Mouse (Mus musculus) Patski (cell line): ENCODE measurements around the gene Shf. TPM values are rescaled to one million over a fixed set of nuclear protein-coding genes. Genes with fewer than 3 reads are reported as not detected.
"Not testable (repeated sequence)": the region's sequence is repeated elsewhere in the genome, so short reads cannot be mapped to it uniquely, and the experiment has no call there.

Experiments used
- ATAC-seq: fragments of 100-300 bp; one replicate; pipeline ENCODE4 v1.8.0; 2021
- CTCF ChIA-PET: fragments of 350-600 bp; sonication (Branson Sonifier 250); formaldehyde crosslinking; loops from one replicate; lab custom pipeline; 2022; ENCODE audit warnings: inconsistent platforms; lab: Charles Lee
- POLR2A ChIA-PET: fragments of 350-600 bp; sonication (Branson Sonifier 250); formaldehyde crosslinking; loops from one replicate; lab custom pipeline; 2022; ENCODE audit warnings: antibody characterized with exemption, inconsistent platforms; lab: Charles Lee
- DNase-seq: peaks from one replicate; pipeline ENCODE4 v3.0.0-alpha.2; 2011; ENCODE audit warnings: low read depth, low spot score
- H3K27me3 ChIP-seq: fragments of 371-371 bp; one replicate; pipeline ENCODE4 v1.5.1; 2021
- CTCF ChIP-seq: fragments of 100-300 bp; IDR thresholded peaks from one replicate; pipeline ENCODE4 v1.5.1; 2021
- in situ Hi-C: fragments of 300-500 bp; cut with MboI; formaldehyde crosslinking; loops from 3 replicates; pipeline ENCODE4 v1.11.1; 2018; ENCODE audit warnings: low pct_unique_long_range_greater_than_20kb, mixed read lengths
- polyA plus RNA-seq: library from polyadenylated mRNA; unstranded; gene quantifications from one replicate; pipeline ENCODE4 v1.2.3, GENCODE M21; 2021

The Shf gene
- polyA plus RNA-seq = 8.3 TPM

GRCm38 (mm10) chr2:122368995-122369739 lies at the start of gene Shf:
Gene Shf, minus strand, starts transcription at chr2:122369162.
- ChIA-PET POLR2A (no interaction called here), CTCF (interaction anchor here (1.0 to 1.5 kb wide), 4 partner anchors 9 to 60 kb away, joined by 3 to 8 read pairs (median 5); no protein-coding TSS in a partner anchor)
- H3K27me3 ChIP-seq = no peaks in the 10 kb centered on the region
- no peak for TF ChIP-seq CTCF
- in situ Hi-C loops = no loop called here
- DNase-seq (peak; percentile 33), ATAC-seq (peak; percentile 92)

- no peaks in the 10 kb centered on the region for H3K27me3 ChIP-seq
- POLR2A ChIA-PET = no interaction called here
- TF ChIP-seq CTCF = no peak
- CTCF ChIA-PET = no interaction called here
- no peak for DNase-seq
- ATAC-seq = no peak
- in situ Hi-C loops = no loop called here
These were observed 40.0 kb upstream of the Shf start for GRCm38 (mm10) chr2:122408928-122409327.

GRCm38 (mm10) chr2:122407607-122408006 lies 38.6 kb upstream of the Shf start:
- no peak for TF ChIP-seq CTCF
- DNase-seq = no peak
- in situ Hi-C loops = no loop called here
- POLR2A ChIA-PET = no interaction called here
- CTCF ChIA-PET = no interaction called here
- ATAC-seq = no peak
- H3K27me3 ChIP-seq = no peaks in the 10 kb centered on the region

GRCm38 (mm10) chr2:122396150-122396549 lies 27.2 kb upstream of the Shf start:
- ChIA-PET CTCF (no interaction called here), POLR2A (no interaction called here)
- no peak for TF ChIP-seq CTCF
- in situ Hi-C loops = no loop called here
- ATAC-seq (peak; percentile 57), DNase-seq (no peak)
- no peaks in the 10 kb centered on the region for H3K27me3 ChIP-seq

GRCm38 (mm10) chr2:122387135-122387534 lies 18.2 kb upstream of the Shf start:
- H3K27me3 ChIP-seq, ATAC-seq, DNase-seq, CTCF ChIA-PET, POLR2A ChIA-PET: not testable (repeated sequence)
- in situ Hi-C loops = loop anchor here (10.0 kb wide), 1 partner anchor 238 kb away; no protein-coding TSS in a partner anchor

GRCm38 (mm10) chr2:122385095-122385494 lies 16.1 kb upstream of the Shf start:
- DNase-seq (no peak), ATAC-seq (no peak)
- CTCF ChIA-PET = no interaction called here
- POLR2A ChIA-PET = no interaction called here
- peak; percentile 33 for TF ChIP-seq CTCF
- no peaks in the 10 kb centered on the region for H3K27me3 ChIP-seq
- in situ Hi-C loops = loop anchor here (10.0 kb wide), 1 partner anchor 240 kb away; no protein-coding TSS in a partner anchor

- ChIA-PET POLR2A (no interaction called here), CTCF (interaction anchor here (0.7 to 2.3 kb wide), 3 partner anchors 8 to 249 kb away, joined by 3 to 6 read pairs (median 3); no protein-coding TSS in a partner anchor)
- in situ Hi-C loops = loop anchor here (5.0 to 10.0 kb wide), 3 partner anchors 175 to 375 kb away; no protein-coding TSS in a partner anchor
- no peaks in the 10 kb centered on the region for H3K27me3 ChIP-seq
- DNase-seq (no peak), ATAC-seq (no peak)
- no peak for TF ChIP-seq CTCF
These were observed 13.2 kb upstream of the Shf start for GRCm38 (mm10) chr2:122382121-122382520.

GRCm38 (mm10) chr2:122381329-122382103 lies 12.6 kb upstream of the Shf start:
- DNase-seq (no peak), ATAC-seq (no peak)
- in situ Hi-C loops = loop anchor here (5.0 to 10.0 kb wide), 3 partner anchors 176 to 376 kb away; no protein-coding TSS in a partner anchor
- POLR2A ChIA-PET = no interaction called here
- TF ChIP-seq CTCF = no peak
- H3K27me3 ChIP-seq = no peaks in the 10 kb centered on the region
- CTCF ChIA-PET = interaction anchor here (0.7 to 2.3 kb wide), 9 partner anchors 8 to 250 kb away, joined by 3 to 8 read pairs (median 5); no protein-coding TSS in a partner anchor

- DNase-seq (no peak), ATAC-seq (no peak)
- peak; percentile 77 for TF ChIP-seq CTCF
- CTCF ChIA-PET = interaction anchor here (0.6 to 2.3 kb wide), 9 partner anchors 9 to 367 kb away, joined by 3 to 8 read pairs (median 5); no protein-coding TSS in a partner anchor
- in situ Hi-C loops = loop anchor here (5.0 to 10.0 kb wide), 3 partner anchors 176 to 376 kb away; no protein-coding TSS in a partner anchor
- H3K27me3 ChIP-seq = no peaks in the 10 kb centered on the region
- POLR2A ChIA-PET = interaction anchor here (1.0 to 1.3 kb wide), 2 partner anchors 32 to 71 kb away, joined by 4 read pairs; no protein-coding TSS in a partner anchor
These were observed 11.9 kb upstream of the Shf start for GRCm38 (mm10) chr2:122380768-122381311.

GRCm38 (mm10) chr2:122379292-122379650 lies 10.3 kb upstream of the Shf start:
- ATAC-seq (no peak), DNase-seq (no peak)
- no peak for TF ChIP-seq CTCF
- in situ Hi-C loops = loop anchor here (5.0 kb wide), 3 partner anchors 37 to 177 kb away; partner anchors contain the start of gene Duoxa1
- H3K27me3 ChIP-seq = no peaks in the 10 kb centered on the region
- CTCF ChIA-PET = interaction anchor here (0.9 to 2.0 kb wide), 4 partner anchors 9 to 184 kb away, joined by 3 to 19 read pairs (median 8); no protein-coding TSS in a partner anchor
- POLR2A ChIA-PET = interaction anchor here (1.3 kb wide), 1 partner anchor 30 kb away, joined by 4 read pairs; no protein-coding TSS in a partner anchor
